Mouse (Mus musculus) liver, embryonic 14.5 days (tissue): ENCODE measurements around the gene Rmi2.

ENCODE experiments used
- CTCF ChIP-seq: IDR thresholded peaks from 2 replicates; pipeline ENCODE4 v1.5.1; 2016; ENCODE audit warnings: antibody characterized with exemption, low read depth, control low read depth
- EP300 ChIP-seq: IDR thresholded peaks from 2 replicates; pipeline ENCODE4 v1.6.1; 2016; ENCODE audit warnings: antibody characterized with exemption, low read depth

DNA sequence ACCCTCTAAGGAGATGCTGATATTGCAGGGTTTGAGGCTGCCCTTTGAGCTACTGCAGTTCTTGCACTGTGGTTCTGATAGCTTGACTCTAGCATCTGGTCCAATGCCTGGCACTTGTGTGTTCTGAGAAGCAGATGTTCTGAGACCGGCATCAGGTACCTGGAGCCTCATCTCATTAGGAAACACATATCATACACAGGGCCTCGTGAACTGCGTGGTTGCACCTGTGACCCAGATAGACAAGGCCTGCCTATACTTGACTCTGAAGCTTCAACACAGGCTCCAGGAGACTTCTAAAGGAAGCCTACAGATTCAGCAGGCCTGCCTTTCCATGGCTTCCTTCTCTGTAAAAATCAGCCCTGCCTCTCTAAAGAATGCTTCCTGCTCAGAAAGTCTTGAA is 1.5 kb downstream of the Rmi2 start:
- no peak for TF ChIP-seq CTCF
- TF ChIP-seq EP300 = no peak
